Mouse (Mus musculus): ENCODE measurements around the gene C130073F10Rik.
"Not testable (repeated sequence)": the region's sequence is repeated elsewhere in the genome, so short reads cannot be mapped to it uniquely, and the experiment has no call there.

The C130073F10Rik gene

GRCm38 (mm10) chr4:101893656-101894420, at the start of gene C130073F10Rik:
C130073F10Rik (minus strand) TSS chr4:101893789.
- no peak for DNase-seq (ENCODE audit: low read depth)

- not testable (repeated sequence) for DNase-seq (ENCODE audit: low read depth)
Measured at GRCm38 (mm10) chr4:101940107-101940506, 46.5 kb upstream of the C130073F10Rik start, which contains the start of gene Gm12794. Gm12794 (plus strand) TSS chr4:101940407.

DNA sequence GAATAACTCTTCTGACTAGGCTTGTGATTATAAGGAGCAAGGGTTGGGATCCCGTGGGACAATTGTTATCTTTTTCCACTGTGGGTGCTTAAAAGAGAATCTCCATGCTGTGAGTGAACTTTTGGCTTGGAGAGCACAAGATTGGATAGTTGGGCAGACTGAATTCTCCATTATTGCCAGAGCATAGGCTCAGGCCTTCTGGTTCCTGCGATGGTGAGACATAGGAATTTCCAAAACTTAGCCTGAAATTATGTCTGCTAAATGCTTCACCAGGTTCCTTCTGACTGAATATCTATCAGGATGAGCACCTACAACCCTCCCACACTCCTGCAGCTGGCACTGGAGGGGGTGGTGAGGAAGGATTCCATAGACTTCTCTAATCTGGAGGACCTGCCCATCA, 15.2 kb upstream of the C130073F10Rik start, which contains the start of gene Gm12800:
TSS of gene Gm12800 (plus strand) at position 301 of the 400 bp plus-strand sequence.
- not testable (repeated sequence) for DNase-seq (ENCODE audit: low read depth)

DNA sequence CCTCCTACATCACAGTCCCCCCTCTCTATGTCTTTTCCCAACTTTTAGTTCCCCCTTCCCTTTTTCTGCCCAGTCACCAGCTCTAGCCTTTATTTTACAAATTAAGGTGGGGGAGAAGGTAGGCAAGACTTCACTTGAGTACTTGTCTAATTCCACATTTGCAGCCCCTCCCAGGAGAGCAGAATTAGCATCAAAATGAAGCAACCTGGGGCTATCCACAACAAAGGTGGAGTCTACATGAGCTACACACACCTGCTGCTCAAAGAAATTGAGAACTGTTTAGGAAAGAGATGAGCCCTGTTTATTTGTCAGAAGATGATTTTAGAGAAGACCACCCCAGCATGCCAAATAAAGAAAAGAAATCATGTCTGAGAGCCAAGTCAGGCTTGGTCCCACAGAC, 4.2 kb downstream of the C130073F10Rik start:
- DNase-seq (ENCODE audit: low read depth) = no peak

GRCm38 (mm10) chr4:101883641-101884040, 9.9 kb downstream of the C130073F10Rik start:
- no peak for DNase-seq (ENCODE audit: low read depth)

DNA sequence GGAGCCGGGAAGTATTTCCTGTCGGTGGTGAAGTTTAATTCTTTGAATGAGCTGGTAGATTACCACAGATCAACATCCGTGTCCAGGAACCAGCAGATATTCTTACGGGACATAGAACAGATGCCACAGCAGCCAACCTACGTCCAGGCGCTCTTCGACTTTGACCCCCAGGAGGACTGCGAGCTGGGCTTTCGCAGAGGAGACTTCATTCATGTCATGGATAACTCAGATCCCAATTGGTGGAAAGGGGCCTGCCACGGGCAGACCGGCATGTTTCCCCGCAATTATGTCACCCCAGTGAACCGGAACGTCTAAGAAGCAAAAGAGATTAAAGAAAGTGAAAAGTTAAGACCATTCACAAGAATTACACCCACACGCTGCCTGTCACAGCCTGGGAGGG, 17.9 kb downstream of the C130073F10Rik start:
- DNase-seq (ENCODE audit: low read depth) = not testable (repeated sequence)

DNA sequence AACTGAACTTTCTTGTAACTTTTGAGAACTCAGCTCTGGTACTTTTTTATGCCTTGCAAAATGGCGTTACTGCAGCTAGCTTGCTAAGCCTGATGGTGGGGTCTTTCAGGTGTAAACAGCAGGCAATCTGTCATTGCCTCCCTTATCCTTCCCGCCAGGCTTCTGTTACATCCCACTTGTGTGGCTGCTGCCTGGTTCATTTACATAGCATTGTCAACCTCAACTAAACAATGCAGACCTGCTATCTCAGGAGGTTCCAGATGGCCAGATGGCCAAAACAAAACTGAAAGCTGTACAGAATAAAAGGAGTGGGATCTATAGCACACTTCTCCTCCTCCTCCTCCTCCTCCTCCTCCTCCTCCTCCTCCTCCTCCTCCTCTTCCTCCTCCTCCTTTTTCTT, 21.6 kb downstream of the C130073F10Rik start:
- DNase-seq (ENCODE audit: low read depth) = not testable (repeated sequence)

DNA sequence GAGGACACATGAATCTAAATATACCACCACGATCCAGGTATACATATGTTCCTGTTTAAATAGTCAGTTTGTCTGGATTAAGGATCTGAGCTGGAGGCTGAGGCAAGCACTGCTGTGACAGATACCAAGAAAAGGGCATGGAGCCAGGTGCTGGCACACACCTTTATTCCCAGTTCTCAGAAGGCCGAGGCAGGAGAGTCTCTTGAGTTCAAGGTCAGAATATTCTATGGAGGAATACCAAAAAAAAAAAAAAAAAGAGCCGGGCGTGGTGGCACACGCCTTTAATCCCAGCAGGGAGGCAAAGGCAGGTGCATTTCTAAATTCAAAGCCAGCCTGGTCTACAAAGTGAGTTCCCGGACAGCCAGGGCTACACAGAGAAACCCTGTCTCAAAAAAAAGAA, 31.3 kb downstream of the C130073F10Rik start:
- DNase-seq (ENCODE audit: low read depth) = no peak

GRCm38 (mm10) chr4:101860873-101861272, 32.7 kb downstream of the C130073F10Rik start:
- peak; percentile 19 for DNase-seq (ENCODE audit: low read depth)

GRCm38 (mm10) chr4:101850908-101851307, 42.7 kb downstream of the C130073F10Rik start:
- DNase-seq (ENCODE audit: low read depth) = no peak

- DNase-seq (ENCODE audit: low read depth) = not testable (repeated sequence)
Measured at GRCm38 (mm10) chr4:101843923-101844322, 49.7 kb downstream of the C130073F10Rik start, which contains the start of gene B020004J07Rik. B020004J07Rik (minus strand) TSS chr4:101844023.
